Mouse (Mus musculus) frontal cortex, adult (tissue): ENCODE results near the gene Zfp710.
"Not testable (repeated sequence)": the region's sequence is repeated elsewhere in the genome, so short reads cannot be mapped to it uniquely, and the experiment has no call there.

Experiments
- ATAC-seq: cut with Nextera tagmentation; 2 replicates; pipeline ENCODE4 v1.9.2; 2017; ENCODE audit warnings: mild to moderate bottlenecking, moderate library complexity, mixed read lengths; ENCODE audit not compliant: low TSS enrichment

Zfp710 gene

GRCm38 (mm10) chr7:80111066-80112045 lies 86.7 kb downstream of the Zfp710 start:
- ATAC-seq: 0 out of 2 replicates have a peak, but pooled peaks have one; percentile 17

- ATAC-seq: no peak
Measured at GRCm38 (mm10) chr7:80113989-80114388, 89.4 kb downstream of the Zfp710 start.

GRCm38 (mm10) chr7:80114451-80115223 lies 90.0 kb downstream of the Zfp710 start:
- peak; percentile 51 for ATAC-seq

- peak; percentile 81 for ATAC-seq
Measured at GRCm38 (mm10) chr7:80115224-80115590, 90.6 kb downstream of the Zfp710 start, which contains the start of gene Idh2. Gene Idh2 (minus strand): TSS chr7:80115392.

- no peak for ATAC-seq
Measured at GRCm38 (mm10) chr7:80116158-80116557, 91.5 kb downstream of the Zfp710 start.

GRCm38 (mm10) chr7:80119198-80119597 lies 94.6 kb downstream of the Zfp710 start:
- ATAC-seq: peak; percentile 39; the same call in 1 of the 2 replicates

- no peak for ATAC-seq
Measured at GRCm38 (mm10) chr7:80121083-80121482, 96.5 kb downstream of the Zfp710 start.

GRCm38 (mm10) chr7:80123115-80123514 lies 98.5 kb downstream of the Zfp710 start:
- no peak for ATAC-seq

GRCm38 (mm10) chr7:80123672-80124071 lies 99.1 kb downstream of the Zfp710 start:
- ATAC-seq: no peak

- no peak for ATAC-seq
Measured at GRCm38 (mm10) chr7:80129278-80129677, 104.7 kb downstream of the Zfp710 start.

GRCm38 (mm10) chr7:80130344-80131055 lies 105.9 kb downstream of the Zfp710 start:
- ATAC-seq: no peak

- not testable (repeated sequence) for ATAC-seq
Measured at GRCm38 (mm10) chr7:80131315-80131714, 106.7 kb downstream of the Zfp710 start.

GRCm38 (mm10) chr7:80132541-80132940 lies 107.9 kb downstream of the Zfp710 start:
- ATAC-seq: 0 out of 2 replicates have a peak, but pooled peaks have one; percentile 13

GRCm38 (mm10) chr7:80134454-80135172 lies 110.0 kb downstream of the Zfp710 start:
- ATAC-seq: peak; percentile 47; the same call in 1 of the 2 replicates

GRCm38 (mm10) chr7:80135173-80135532 lies 110.5 kb downstream of the Zfp710 start:
- ATAC-seq: no peak

GRCm38 (mm10) chr7:80138375-80138774 lies 113.8 kb downstream of the Zfp710 start:
- no peak for ATAC-seq

- peak; percentile 72; the same call in 1 of the 2 replicates for ATAC-seq
Measured at GRCm38 (mm10) chr7:80140815-80141214, 116.2 kb downstream of the Zfp710 start.
